In genomic region chr17:24887291-24888080, GRCm38 (mm10) we compare ENCODE assay signal across 8 mouse cellular contexts. TPM values are rescaled to one million over a fixed set of nuclear protein-coding genes. Genes with fewer than 3 reads are reported as not detected.
A peak's percentile ranks its signal among the peaks of the same experiment; 100 is the strongest.
DNase-seq lines count a peak whose midpoint lies in the region; ATAC-seq and TF ChIP-seq lines count a peak whose summit lies in the region.

No protein-coding gene starts in this region.

- H3K4me2 ChIP-seq in embryonic facial prominence, embryonic 12.5 days (replicated peaks) = peak overlapping the region; percentile 96
- peak overlapping the region; percentile 86 for H3K4me2 ChIP-seq in neural tube, embryonic 14.5 days (ENCODE audit: low read depth, low read length)

- peak overlapping the region; percentile 72 for H3K9ac ChIP-seq in embryonic facial prominence, embryonic 12.5 days
- peak overlapping the region; percentile 82 for H3K9ac ChIP-seq in neural tube, embryonic 14.5 days (replicated peaks; ENCODE audit: low read depth, low read length)

- H3ac ChIP-seq in C2C12 (ENCODE audit: control insufficient read depth, insufficient read length, low read depth) = peak overlapping the region; percentile 50

- peak overlapping the region; percentile 99 for H3K27ac ChIP-seq in gastrocnemius, adult 2 months
- no peak overlapping the region for H3K27ac ChIP-seq in embryonic facial prominence, embryonic 12.5 days
- H3K27ac ChIP-seq in neural tube, embryonic 14.5 days (ENCODE audit: low read depth, low read length) = no peak overlapping the region

- intact Hi-C loops in gastrocnemius, adult 2 months (cut with DNase I) = loop anchor here (5.0 kb wide), 1 partner anchor 35 kb away; the partner anchor contains the start of gene Fahd1

- ATAC-seq in embryonic facial prominence, embryonic 12.5 days (ENCODE audit: insufficient number of reproducible peaks, insufficient read depth, low FRiP score, low TSS enrichment) = no peak
- ATAC-seq in inflammation-experienced regulatory T-cells, adult 6 months = peak; percentile 25
- ATAC-seq in neural tube, embryonic 14.5 days (ENCODE audit: low read depth) = no peak

- no peaks in the 10 kb centered on the region for H3K9me3 ChIP-seq in embryonic facial prominence, embryonic 12.5 days
- no peaks in the 10 kb centered on the region for H3K9me3 ChIP-seq in neural tube, embryonic 14.5 days (ENCODE audit: control insufficient read depth, low read length)

- DNase-seq in gastrocnemius, adult 2 months = no peak
- DNase-seq in gastrocnemius, adult 18-20 months (ENCODE audit: low spot score) = no peak
- DNase-seq in layer of hippocampus, adult 18-20 months (ENCODE audit: low spot score in 2 of 2) = no peak
- DNase-seq in layer of hippocampus, adult 9-10 months (ENCODE audit: low spot score) = no peak

- H3K79me3 ChIP-seq in C2C12 (ENCODE audit: low read depth) = peaks cover 9% of the 10 kb centered on the region

- H3K27me3 ChIP-seq in C2C12 (ENCODE audit: control insufficient read depth, insufficient read depth, insufficient read length) = no peaks in the 10 kb centered on the region
- no peaks in the 10 kb centered on the region for H3K27me3 ChIP-seq in embryonic facial prominence, embryonic 12.5 days
- H3K27me3 ChIP-seq in neural tube, embryonic 14.5 days (ENCODE audit: control insufficient read depth, insufficient read depth, low read length) = no peaks in the 10 kb centered on the region

- H3K4me3 ChIP-seq in gastrocnemius, adult 2 months = peak overlapping the region; percentile 78
- H3K4me3 ChIP-seq in C2C12 (ENCODE audit: insufficient read depth, poor library complexity, severe bottlenecking) = peak overlapping the region; percentile 64
- H3K4me3 ChIP-seq in embryonic facial prominence, embryonic 12.5 days = peak overlapping the region; percentile 88
- H3K4me3 ChIP-seq in neural tube, embryonic 14.5 days (ENCODE audit: low read depth, low read length) = peak overlapping the region; percentile 89

- H3K79me2 ChIP-seq in C2C12 (ENCODE audit: control insufficient read depth, insufficient read depth) = peaks cover 27% of the 10 kb centered on the region

- H3K36me3 ChIP-seq in C2C12 (ENCODE audit: control insufficient read depth, insufficient read depth) = peaks cover 14% of the 10 kb centered on the region
- peaks cover 49% of the 10 kb centered on the region for H3K36me3 ChIP-seq in embryonic facial prominence, embryonic 12.5 days
- peaks cover 37% of the 10 kb centered on the region for H3K36me3 ChIP-seq in neural tube, embryonic 14.5 days (ENCODE audit: control insufficient read depth, insufficient read depth, low read length)

- peaks cover 21% of the 10 kb centered on the region for H3K4me1 ChIP-seq in embryonic facial prominence, embryonic 12.5 days
- H3K4me1 ChIP-seq in neural tube, embryonic 14.5 days (ENCODE audit: control insufficient read depth, insufficient read depth, low read length) = peaks cover 16% of the 10 kb centered on the region

- WGBS in embryonic facial prominence, embryonic 12.5 days = 65% methylated on average over 18 of the region's 18 CpGs
- WGBS in neural tube, embryonic 14.5 days = 65% methylated on average over 18 of the region's 18 CpGs

- TF ChIP-seq CTCF in gastrocnemius, adult 2 months (IDR thresholded peaks at IDR 0.05) = no peak
- TF ChIP-seq CTCF in C2C12 (IDR thresholded peaks at IDR 0.05; ENCODE audit: control insufficient read depth, insufficient read depth, insufficient read length) = no peak

TF ChIP-seq in C2C12, 6 proteins besides CTCF, POLR2A, EP300 and RAD21:
- TF ChIP-seq CEBPB (IDR thresholded peaks at IDR 0.05; ENCODE audit: low read depth) (no peak), USF1 (IDR thresholded peaks at IDR 0.05; ENCODE audit: low read depth) (no peak), MAX (IDR thresholded peaks at IDR 0.05) (no peak), FOSL1 (IDR thresholded peaks at IDR 0.05; ENCODE audit: insufficient read depth, low read length, poor library complexity, severe bottlenecking) (no peak), MYOG (IDR thresholded peaks at IDR 0.05; ENCODE audit: control insufficient read depth, extremely low read depth, insufficient read length) (no peak), MYOD1 (IDR thresholded peaks at IDR 0.05; ENCODE audit: control insufficient read depth, insufficient read length, low read depth) (no peak)

RNA-seq across cellular contexts. Expression of gene Spsb3, which starts 1.0 kb away (rescaled TPM):
- total RNA-seq in gastrocnemius, adult 2 months (2021) = 10 to 100 TPM; 30.4 to 37.7 TPM
- total RNA-seq in gastrocnemius, adult 18-20 months (2021) = 10 to 100 TPM; 29.7 to 37.9 TPM
- polyA plus RNA-seq in C2C12 (2012; fragmentation: generic; extraction: Trizol) = 37.0 TPM
- 43.3 and 43.8 TPM in 2 replicates for polyA plus RNA-seq in embryonic facial prominence, embryonic 12.5 days (2016; fragmentation: Nextera tagmentation; extraction: Ambion mirVana)
- polyA plus RNA-seq in inflammation-experienced regulatory T-cells, adult 6 months (2017; shearing (Covaris generic)) = 10 to 100 TPM; 48.5 to 53.2 (median 49.1) TPM
- 74.5 and 83.8 TPM in 2 replicates for polyA plus RNA-seq in neural tube, embryonic 14.5 days (2014; fragmentation: Nextera tagmentation; extraction: Ambion mirVana)
- total RNA-seq in layer of hippocampus, adult 18-20 months (2021) = 10 to 100 TPM; 47.5 to 48.3 TPM

RNA-seq across cellular contexts. Expression of gene Nubp2, which starts 1.3 kb away (rescaled TPM):
- total RNA-seq in gastrocnemius, adult 2 months (2021) = 10 to 100 TPM; 10.5 to 11.3 TPM
- 10 to 100 TPM; 11.0 to 11.1 TPM for total RNA-seq in gastrocnemius, adult 18-20 months (2021)
- polyA plus RNA-seq in C2C12 (2012; fragmentation: generic; extraction: Trizol) = 66.5 TPM
- 49.7 and 53.6 TPM in 2 replicates for polyA plus RNA-seq in embryonic facial prominence, embryonic 12.5 days (2016; fragmentation: Nextera tagmentation; extraction: Ambion mirVana)
- 100 to 1,000 TPM in 1 of 3 experiments, 10 to 100 TPM in 2; 75.5 to 104 (median 88.6) TPM for polyA plus RNA-seq in inflammation-experienced regulatory T-cells, adult 6 months (2017; shearing (Covaris generic))
- 69.2 and 75.7 TPM in 2 replicates for polyA plus RNA-seq in neural tube, embryonic 14.5 days (2014; fragmentation: Nextera tagmentation; extraction: Ambion mirVana)
- 10 to 100 TPM; 32.3 to 33.5 TPM for total RNA-seq in layer of hippocampus, adult 18-20 months (2021)

RNA-seq across cellular contexts. Expression of gene Eme2, which starts 7.4 kb away (rescaled TPM):
- 10 to 100 TPM in 1 of 2 experiments, 1 to 10 TPM in 1; 9.3 to 10.9 TPM for total RNA-seq in gastrocnemius, adult 2 months (2021)
- 1 to 10 TPM; 6.5 to 8.4 TPM for total RNA-seq in gastrocnemius, adult 18-20 months (2021)
- polyA plus RNA-seq in C2C12 (2012; fragmentation: generic; extraction: Trizol) = 11.2 TPM
- polyA plus RNA-seq in embryonic facial prominence, embryonic 12.5 days (2016; fragmentation: Nextera tagmentation; extraction: Ambion mirVana) = 38.7 and 42.4 TPM in 2 replicates
- 10 to 100 TPM; 16.4 to 26.2 (median 26.1) TPM for polyA plus RNA-seq in inflammation-experienced regulatory T-cells, adult 6 months (2017; shearing (Covaris generic))
- 21.4 and 23.7 TPM in 2 replicates for polyA plus RNA-seq in neural tube, embryonic 14.5 days (2014; fragmentation: Nextera tagmentation; extraction: Ambion mirVana)
- total RNA-seq in layer of hippocampus, adult 18-20 months (2021) = 10 to 100 TPM; 52.0 to 53.1 TPM

RNA-seq across cellular contexts. Expression of gene Mrps34, which starts 7.4 kb away (rescaled TPM):
- total RNA-seq in gastrocnemius, adult 2 months (2021) = 10 to 100 TPM; 75.8 to 95.7 TPM
- total RNA-seq in gastrocnemius, adult 18-20 months (2021) = 10 to 100 TPM; 79.4 to 86.3 TPM
- 107 TPM for polyA plus RNA-seq in C2C12 (2012; fragmentation: generic; extraction: Trizol)
- 99.6 and 107 TPM in 2 replicates for polyA plus RNA-seq in embryonic facial prominence, embryonic 12.5 days (2016; fragmentation: Nextera tagmentation; extraction: Ambion mirVana)
- polyA plus RNA-seq in inflammation-experienced regulatory T-cells, adult 6 months (2017; shearing (Covaris generic)) = 10 to 100 TPM; 68.7 to 85.6 (median 71.2) TPM
- polyA plus RNA-seq in neural tube, embryonic 14.5 days (2014; fragmentation: Nextera tagmentation; extraction: Ambion mirVana) = 85.5 and 86.4 TPM in 2 replicates
- 10 to 100 TPM; 75.4 to 78.6 TPM for total RNA-seq in layer of hippocampus, adult 18-20 months (2021)

RNA-seq across cellular contexts. Expression of gene Nme3, which starts 8.8 kb away (rescaled TPM):
- 10 to 100 TPM; 10.2 to 13.1 TPM for total RNA-seq in gastrocnemius, adult 2 months (2021)
- total RNA-seq in gastrocnemius, adult 18-20 months (2021) = 10 to 100 TPM; 11.8 to 12.3 TPM
- polyA plus RNA-seq in C2C12 (2012; fragmentation: generic; extraction: Trizol) = 19.8 TPM
- 44.8 and 46.1 TPM in 2 replicates for polyA plus RNA-seq in embryonic facial prominence, embryonic 12.5 days (2016; fragmentation: Nextera tagmentation; extraction: Ambion mirVana)
- 10 to 100 TPM; 39.8 to 50.7 (median 45.7) TPM for polyA plus RNA-seq in inflammation-experienced regulatory T-cells, adult 6 months (2017; shearing (Covaris generic))
- 98.0 and 115 TPM in 2 replicates for polyA plus RNA-seq in neural tube, embryonic 14.5 days (2014; fragmentation: Nextera tagmentation; extraction: Ambion mirVana)
- 10 to 100 TPM; 60.7 to 61.2 TPM for total RNA-seq in layer of hippocampus, adult 18-20 months (2021)
